Mouse (Mus musculus) kidney, adult 2 months (tissue): ENCODE data around the gene Gpr33. TPM values are rescaled to one million over a fixed set of nuclear protein-coding genes. Genes with fewer than 3 reads are reported as not detected.

Experiments used
- DNase-seq: peaks from one replicate; pipeline ENCODE4 v3.0.0; 2021
- H3K27ac ChIP-seq: fragments of 200-500 bp; 2 replicates; pipeline ENCODE4 v1.5.1; 2012; ENCODE audit warnings: low read depth, low read length, control low read depth, inconsistent platforms; ENCODE audit not compliant: insufficient read depth
- H3K27me3 ChIP-seq: fragments of 200-500 bp; replicated peaks from 2 replicates; pipeline ENCODE4 v1.6.1; 2012; ENCODE audit warnings: mild to moderate bottlenecking, moderate library complexity, low read length, inconsistent platforms; ENCODE audit not compliant: control insufficient read depth, insufficient read depth
- H3K36me3 ChIP-seq: fragments of 200-500 bp; 2 replicates; pipeline ENCODE4 v1.6.1; 2012; ENCODE audit warnings: mild to moderate bottlenecking, moderate library complexity, low read length, inconsistent platforms; ENCODE audit not compliant: control insufficient read depth, insufficient read depth
- H3K4me1 ChIP-seq: fragments of 200-500 bp; 2 replicates; pipeline ENCODE4 v1.6.1; 2011; ENCODE audit warnings: low read length; ENCODE audit not compliant: control insufficient read depth, insufficient read depth
- H3K4me3 ChIP-seq: fragments of 200-500 bp; 2 replicates; pipeline ENCODE4 v1.5.1; 2011; ENCODE audit warnings: mild to moderate bottlenecking, low read depth, low read length, control low read depth; ENCODE audit not compliant: insufficient read depth
- CTCF ChIP-seq: fragments of 200-500 bp; conservative IDR thresholded peaks from 2 replicates; pipeline ENCODE4 v1.5.1; 2011; ENCODE audit warnings: low read depth, mild to moderate bottlenecking, control low read depth, low read length, moderate library complexity, mixed read lengths; ENCODE audit not compliant: insufficient read depth, insufficient read length
- POLR2A ChIP-seq: fragments of 200-500 bp; IDR thresholded peaks from one replicate; pipeline ENCODE4 v1.6.1; 2011; ENCODE audit warnings: low read depth, low read length, control low read depth
- WGBS: fragments of 180-500 bp; shearing (Covaris S2); methylation state at CpG from one replicate; pipeline ENCODE4 v1.1.7; 2018; 5-methylcytosine and 5-hydroxymethylcytosine counted together
- polyA plus RNA-seq: library from polyadenylated mRNA; depleted of rRNA; stranded (reverse); fragments of >200 nt; gene quantifications from 2 replicates; pipeline ENCODE4 v1.2.3, GENCODE M21; 2012; rRNA removed

Gene Gpr33
- polyA plus RNA-seq, 1 experiment, result 0.11 TPM

DNA sequence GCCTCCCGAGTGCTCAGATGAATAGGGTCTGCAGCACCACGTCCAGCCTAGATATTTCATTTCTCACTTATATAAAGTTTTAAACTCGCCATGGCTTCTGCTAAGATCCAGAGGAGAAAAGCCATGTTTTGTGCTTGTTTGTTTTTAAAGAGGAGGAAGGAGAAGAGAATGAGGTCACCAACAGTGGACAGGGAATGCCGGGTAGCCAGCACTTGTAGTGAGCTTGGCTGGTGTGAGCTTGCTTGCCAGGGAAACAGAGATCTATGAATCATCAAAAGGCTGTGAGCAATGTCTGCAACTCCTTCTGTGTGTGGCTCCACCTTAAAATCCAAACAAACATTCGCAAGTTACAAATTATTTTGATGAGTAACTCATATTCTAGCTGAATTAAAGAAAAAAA is 39.3 kb downstream of the Gpr33 start:
- H3K36me3 ChIP-seq, result no peaks in the 10 kb centered on the region
- no peak for TF ChIP-seq POLR2A
- no peak for TF ChIP-seq CTCF
- H3K4me3 ChIP-seq, result no peak overlapping the region
- H3K27ac ChIP-seq, result no peak overlapping the region
- 81% methylated on average over 5 of the region's 5 CpGs for WGBS
- H3K27me3 ChIP-seq, result no peaks in the 10 kb centered on the region
- H3K4me1 ChIP-seq, result no peaks in the 10 kb centered on the region
- DNase-seq, result no peak

DNA sequence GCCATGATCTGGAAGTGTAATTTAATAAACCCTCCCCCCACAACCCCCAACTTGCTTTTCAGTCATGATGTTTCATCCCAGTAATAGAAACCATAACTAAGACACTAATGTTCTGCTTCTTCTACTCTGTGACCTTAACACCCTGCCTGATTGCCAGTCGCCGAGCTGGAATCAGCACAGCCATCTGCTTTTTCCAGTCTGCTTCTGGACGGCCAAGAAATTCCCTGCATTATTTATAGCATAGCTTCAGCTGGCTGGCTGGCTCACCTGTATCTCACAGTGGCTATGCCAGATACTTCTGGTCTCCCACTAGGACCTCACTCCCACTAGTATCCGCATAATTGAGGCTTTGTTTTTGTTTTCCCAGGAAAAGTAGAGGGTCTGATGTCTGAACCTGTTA is 42.0 kb downstream of the Gpr33 start:
- no peaks in the 10 kb centered on the region for H3K4me1 ChIP-seq
- H3K36me3 ChIP-seq, result no peaks in the 10 kb centered on the region
- no peak overlapping the region for H3K4me3 ChIP-seq
- H3K27ac ChIP-seq, result no peak overlapping the region
- 58% methylated on average over 4 of the region's 4 CpGs for WGBS
- H3K27me3 ChIP-seq, result no peaks in the 10 kb centered on the region
- no peak for DNase-seq
- TF ChIP-seq POLR2A, result no peak
- TF ChIP-seq CTCF, result no peak

DNA sequence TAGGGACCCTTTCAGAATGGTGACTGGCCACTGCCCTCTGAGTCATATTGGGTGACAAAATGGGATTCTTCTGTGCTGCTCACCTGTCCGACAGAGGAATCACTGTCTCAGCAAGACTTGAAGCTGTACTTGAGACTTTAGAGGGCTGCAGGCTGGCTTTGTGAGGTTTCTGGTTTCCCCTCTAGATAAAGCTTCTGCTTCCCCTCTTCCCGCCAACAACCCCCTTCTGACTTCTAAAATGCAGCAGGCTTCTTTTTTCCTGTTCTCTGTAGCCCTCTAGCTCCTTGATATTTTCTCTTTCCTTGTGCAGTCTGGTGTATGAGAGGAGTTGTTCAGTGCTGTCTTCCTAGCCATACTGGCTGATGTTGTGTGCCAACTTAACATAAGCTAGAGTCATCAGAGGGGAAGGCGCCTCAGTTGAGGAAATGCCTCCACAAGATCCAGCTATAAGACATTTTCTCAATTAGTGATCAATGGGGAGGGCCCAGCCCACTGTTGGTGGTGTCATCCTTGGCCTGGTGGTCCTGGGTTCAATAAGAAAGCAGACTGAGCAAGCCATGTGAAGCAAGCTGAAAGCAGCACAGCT is 42.6 kb downstream of the Gpr33 start:
- 89% methylated on average over 3 of the region's 3 CpGs for WGBS

DNA sequence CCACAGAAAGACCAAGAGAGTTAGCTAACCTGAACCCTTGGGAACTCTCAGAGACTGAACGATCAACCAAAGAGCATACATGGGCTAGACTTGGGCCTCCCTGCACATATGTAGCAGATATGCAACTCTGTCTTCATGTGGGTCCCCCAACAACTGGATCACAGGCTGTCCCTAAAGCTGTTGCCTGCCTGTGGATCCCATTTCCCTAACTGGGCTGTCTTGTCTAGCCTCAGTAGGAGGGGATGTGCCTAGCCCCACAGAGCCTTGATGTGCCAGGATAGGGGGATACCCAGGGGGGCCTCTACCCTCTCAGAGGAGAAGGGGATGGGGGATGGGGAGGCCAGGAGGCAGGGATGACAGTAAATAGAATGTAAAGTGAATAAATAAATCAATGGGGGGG is 44.2 kb downstream of the Gpr33 start:
- no peaks in the 10 kb centered on the region for H3K27me3 ChIP-seq
- no peak for DNase-seq
- H3K36me3 ChIP-seq, result no peaks in the 10 kb centered on the region
- no peak overlapping the region for H3K4me3 ChIP-seq
- H3K27ac ChIP-seq, result no peak overlapping the region
- no peaks in the 10 kb centered on the region for H3K4me1 ChIP-seq
- WGBS, result 88% methylated on average over 1 of the region's 1 CpGs
- TF ChIP-seq POLR2A (no peak), CTCF (no peak)

More for the DNA sequence above, 42.6 kb downstream of the Gpr33 start:
- no peak for DNase-seq
- TF ChIP-seq CTCF, result no peak
- no peak for TF ChIP-seq POLR2A
- H3K27ac ChIP-seq, result no peak overlapping the region
- no peak overlapping the region for H3K4me3 ChIP-seq
- no peaks in the 10 kb centered on the region for H3K4me1 ChIP-seq
- no peaks in the 10 kb centered on the region for H3K36me3 ChIP-seq
- H3K27me3 ChIP-seq, result no peaks in the 10 kb centered on the region

DNA sequence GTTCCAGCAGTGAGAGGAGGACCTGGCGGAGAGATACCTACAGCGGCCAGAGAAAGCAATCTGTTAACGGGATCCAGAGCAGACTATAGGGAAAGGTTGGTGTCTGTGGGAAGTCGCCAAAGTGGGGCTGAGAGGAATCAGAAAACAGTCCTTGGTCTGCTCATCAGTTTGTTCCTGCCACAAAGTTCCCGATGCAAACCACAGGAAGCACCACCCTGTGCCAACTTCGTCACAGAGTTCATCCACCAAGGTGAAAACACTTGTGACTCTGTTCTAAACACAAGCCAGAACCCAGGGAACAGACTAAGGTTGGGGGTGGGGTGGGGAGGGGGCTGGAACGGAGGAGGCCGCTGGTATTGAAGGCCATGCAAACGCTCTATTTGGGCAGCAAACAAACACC is 51.3 kb downstream of the Gpr33 start:
- DNase-seq, result no peak
- Histone ChIP-seq H3K27me3 (no peaks in the 10 kb centered on the region), H3K36me3 (no peaks in the 10 kb centered on the region), H3K27ac (no peak overlapping the region), H3K4me3 (no peak overlapping the region), H3K4me1 (no peaks in the 10 kb centered on the region)
- WGBS, result 75% methylated on average over 9 of the region's 9 CpGs
- TF ChIP-seq CTCF (no peak), POLR2A (no peak)

DNA sequence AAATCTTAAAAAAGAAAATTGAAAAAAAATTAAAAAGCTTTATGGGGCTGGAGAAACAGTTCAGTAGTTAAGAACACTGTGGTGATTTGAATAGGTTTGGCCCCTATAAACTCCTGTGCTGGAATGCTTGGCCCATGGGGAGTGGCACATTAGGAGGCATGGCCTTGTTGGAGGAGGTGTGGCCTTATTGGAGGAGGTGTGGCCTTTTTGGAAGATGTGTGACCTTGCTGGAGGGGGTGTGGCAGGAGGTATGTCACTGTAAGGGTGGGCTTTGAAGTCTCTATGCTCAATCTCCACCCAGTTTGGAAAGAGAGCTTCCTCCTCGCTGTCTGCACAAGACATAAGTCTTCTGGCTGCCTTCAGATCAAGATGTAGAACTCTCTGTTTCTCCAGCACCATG is 53.5 kb downstream of the Gpr33 start:
- TF ChIP-seq POLR2A, result no peak
- TF ChIP-seq CTCF, result no peak
- Histone ChIP-seq H3K27me3 (no peaks in the 10 kb centered on the region), H3K4me3 (no peak overlapping the region), H3K4me1 (peaks cover 3% of the 10 kb centered on the region; the same call in 1 of the 2 replicates), H3K27ac (no peak overlapping the region), H3K36me3 (no peaks in the 10 kb centered on the region)
- no peak for DNase-seq
- WGBS, result 92% methylated on average over 1 of the region's 1 CpGs

Other genes with a start within 250 kb of the Gpr33 start
- 18.2 and 20.6 TPM in 2 replicates for gene Hectd1, start 198.5 kb downstream of the Gpr33 start, polyA plus RNA-seq
- gene Heatr5a, start 56.7 kb downstream of the Gpr33 start, polyA plus RNA-seq, result 13.4 and 21.0 TPM in 2 replicates
- 11.2 and 14.6 TPM in 2 replicates for gene Dtd2, start 21.6 kb downstream of the Gpr33 start, polyA plus RNA-seq
- 5.1 and 7.4 TPM in 2 replicates for gene Nubpl, start 69.7 kb upstream of the Gpr33 start, polyA plus RNA-seq